Mouse (Mus musculus): Measurements from ENCODE around the gene Mpi. TPM values are rescaled to one million over a fixed set of nuclear protein-coding genes. Genes with fewer than 3 reads are reported as not detected.

Gene Mpi
- total RNA-seq, 1 experiment, result 42.3 TPM

GRCm38 (mm10) chr9:57498536-57498935, 54.0 kb downstream of the Mpi start:
- Histone ChIP-seq H3K36me3 (ENCODE audit: control insufficient read depth, insufficient read depth, low read length, poor library complexity, severe bottlenecking) (no peaks in the 10 kb centered on the region; the same call in 1 of the 2 replicates), H3K9ac (ENCODE audit: insufficient read depth, low read depth, low read length, poor library complexity, severe bottlenecking) (no peak overlapping the region), H3K27ac (ENCODE audit: insufficient read depth, low read depth, low read length, poor library complexity, severe bottlenecking) (no peak overlapping the region), H3K4me1 (ENCODE audit: control insufficient read depth in 2 of 2, insufficient read depth in 2 of 2, low read length in 2 of 2, poor library complexity in 1 of 2) (peaks cover 11 to 14% of the 10 kb centered on the region in 2 experiments), H3K4me3 (ENCODE audit: insufficient read depth in 1 of 2, low read depth in 1 of 2, low read length in 2 of 2, poor library complexity in 1 of 2, severe bottlenecking in 1 of 2) (no peak overlapping the region), H3K9me3 (ENCODE audit: control insufficient read depth, insufficient read depth, low read depth, low read length) (no peaks in the 10 kb centered on the region)
- in situ Hi-C loops (cut with MboI; ENCODE audit: low sequenced_read_pairs in 2 of 2, unreplicated experiment in 2 of 2), result no loop called here
- no peak for DNase-seq (ENCODE audit: low read depth, low spot score)
- TF ChIP-seq MAFK (IDR thresholded peaks at IDR 0.05; ENCODE audit: insufficient read depth, low read depth, low read length), result no peak
- TF ChIP-seq HCFC1 (IDR thresholded peaks at IDR 0.05; ENCODE audit: borderline replicate concordance, insufficient read depth, low read length), result no peak
- no peak for TF ChIP-seq ZC3H11A (IDR thresholded peaks at IDR 0.05; ENCODE audit: borderline replicate concordance, low read depth, low read length)
- TF ChIP-seq CHD2 (IDR thresholded peaks at IDR 0.05; ENCODE audit: low read depth, low read length), result no peak
- no peak for TF ChIP-seq ZNF384 (IDR thresholded peaks at IDR 0.05; ENCODE audit: low read depth, low read length)

GRCm38 (mm10) chr9:57497236-57497635, 55.3 kb downstream of the Mpi start:
- Histone ChIP-seq H3K27ac (ENCODE audit: insufficient read depth, low read depth, low read length, poor library complexity, severe bottlenecking) (no peak overlapping the region), H3K4me1 (ENCODE audit: control insufficient read depth in 2 of 2, insufficient read depth in 2 of 2, low read length in 2 of 2, poor library complexity in 1 of 2) (peaks cover 6 to 10% of the 10 kb centered on the region in 2 experiments; a peak in 3 of 4 replicates), H3K36me3 (ENCODE audit: control insufficient read depth, insufficient read depth, low read length, poor library complexity, severe bottlenecking) (no peaks in the 10 kb centered on the region; the same call in 1 of the 2 replicates), H3K9ac (ENCODE audit: insufficient read depth, low read depth, low read length, poor library complexity, severe bottlenecking) (no peak overlapping the region), H3K4me3 (ENCODE audit: insufficient read depth in 1 of 2, low read depth in 1 of 2, low read length in 2 of 2, poor library complexity in 1 of 2, severe bottlenecking in 1 of 2) (no peak overlapping the region), H3K9me3 (ENCODE audit: control insufficient read depth, insufficient read depth, low read depth, low read length) (no peaks in the 10 kb centered on the region)
- in situ Hi-C loops (cut with MboI; ENCODE audit: low sequenced_read_pairs in 2 of 2, unreplicated experiment in 2 of 2), result no loop called here
- no peak for DNase-seq (ENCODE audit: low read depth, low spot score)
- TF ChIP-seq MAFK (IDR thresholded peaks at IDR 0.05; ENCODE audit: insufficient read depth, low read depth, low read length), result no peak
- TF ChIP-seq ZC3H11A (IDR thresholded peaks at IDR 0.05; ENCODE audit: borderline replicate concordance, low read depth, low read length), result no peak
- TF ChIP-seq CHD2 (IDR thresholded peaks at IDR 0.05; ENCODE audit: low read depth, low read length), result no peak
- TF ChIP-seq HCFC1 (IDR thresholded peaks at IDR 0.05; ENCODE audit: borderline replicate concordance, insufficient read depth, low read length), result no peak
- TF ChIP-seq ZNF384 (IDR thresholded peaks at IDR 0.05; ENCODE audit: low read depth, low read length), result no peak

- Histone ChIP-seq H3K9ac (ENCODE audit: insufficient read depth, low read depth, low read length, poor library complexity, severe bottlenecking) (no peak overlapping the region), H3K36me3 (ENCODE audit: control insufficient read depth, insufficient read depth, low read length, poor library complexity, severe bottlenecking) (no peaks in the 10 kb centered on the region), H3K9me3 (ENCODE audit: control insufficient read depth, insufficient read depth, low read depth, low read length) (no peaks in the 10 kb centered on the region), H3K4me1 (ENCODE audit: control insufficient read depth in 2 of 2, insufficient read depth in 2 of 2, low read length in 2 of 2, poor library complexity in 1 of 2) (peaks cover 3 to 4% of the 10 kb centered on the region in 2 experiments; a peak in 3 of 4 replicates), H3K27ac (ENCODE audit: insufficient read depth, low read depth, low read length, poor library complexity, severe bottlenecking) (no peak overlapping the region), H3K4me3 (ENCODE audit: insufficient read depth in 1 of 2, low read depth in 1 of 2, low read length in 2 of 2, poor library complexity in 1 of 2, severe bottlenecking in 1 of 2) (no peak overlapping the region)
- DNase-seq (ENCODE audit: low read depth, low spot score), result no peak
- in situ Hi-C loops (cut with MboI; ENCODE audit: low sequenced_read_pairs in 2 of 2, unreplicated experiment in 2 of 2), result no loop called here
- TF ChIP-seq HCFC1 (IDR thresholded peaks at IDR 0.05; ENCODE audit: borderline replicate concordance, insufficient read depth, low read length) (no peak), ZNF384 (IDR thresholded peaks at IDR 0.05; ENCODE audit: low read depth, low read length) (no peak), ZC3H11A (IDR thresholded peaks at IDR 0.05; ENCODE audit: borderline replicate concordance, low read depth, low read length) (no peak), MAFK (IDR thresholded peaks at IDR 0.05; ENCODE audit: insufficient read depth, low read depth, low read length) (no peak), CHD2 (IDR thresholded peaks at IDR 0.05; ENCODE audit: low read depth, low read length) (no peak)
Observed at GRCm38 (mm10) chr9:57494970-57495369, 57.6 kb downstream of the Mpi start.

Other genes starting within 250 kb of the Mpi start
- gene Ppcdc, start 112.6 kb downstream of the Mpi start, total RNA-seq (2012; rRNA removed), result 41.7 and 48.5 TPM in 2 replicates
- 50.4 and 67.3 TPM in 2 replicates for gene Scamp5, start 84.7 kb downstream of the Mpi start, total RNA-seq (2012; rRNA removed)
- 40.9 and 48.7 TPM in 2 replicates for gene Rpp25, start 48.7 kb downstream of the Mpi start, total RNA-seq (2012; rRNA removed)
- gene Cox5a, start 31.5 kb downstream of the Mpi start, total RNA-seq (2012; rRNA removed), result 390 TPM in 2 replicates
- 10.2 and 10.8 TPM in 2 replicates for gene Fam219b, start 15.2 kb downstream of the Mpi start, total RNA-seq (2012; rRNA removed)
- gene Scamp2, start 8.2 kb upstream of the Mpi start, total RNA-seq (2012; rRNA removed), result 51.7 and 79.6 TPM in 2 replicates
- 7.3 and 16.5 TPM in 2 replicates for gene Ulk3, start 36.7 kb upstream of the Mpi start, total RNA-seq (2012; rRNA removed)
- not detected in 2 replicates for gene Cplx3, start 53.5 kb upstream of the Mpi start, total RNA-seq (2012; rRNA removed)
- gene Lman1l, start 68.0 kb upstream of the Mpi start, total RNA-seq (2012; rRNA removed), result 0.22 TPM in 1 of 2 replicates, not detected in the other
- gene Csk, start 100.9 kb upstream of the Mpi start, total RNA-seq (2012; rRNA removed), result 27.1 and 32.2 TPM in 2 replicates
- gene Cyp1a2, start 130.9 kb upstream of the Mpi start, total RNA-seq (2012; rRNA removed), result 0.67 and 0.69 TPM in 2 replicates
- gene Cyp1a1, start 135.2 kb upstream of the Mpi start, total RNA-seq (2012; rRNA removed), result 0.74 and 1.0 TPM in 2 replicates
- 10.2 TPM in 2 replicates for gene Edc3, start 155.8 kb upstream of the Mpi start, total RNA-seq (2012; rRNA removed)
- 38.3 and 41.5 TPM in 2 replicates for gene Clk3, start 213.1 kb upstream of the Mpi start, total RNA-seq (2012; rRNA removed)

Data from ES-E14 (cell line).